ENCODE assay signal across 27 mouse cellular contexts in the genomic region with DNA sequence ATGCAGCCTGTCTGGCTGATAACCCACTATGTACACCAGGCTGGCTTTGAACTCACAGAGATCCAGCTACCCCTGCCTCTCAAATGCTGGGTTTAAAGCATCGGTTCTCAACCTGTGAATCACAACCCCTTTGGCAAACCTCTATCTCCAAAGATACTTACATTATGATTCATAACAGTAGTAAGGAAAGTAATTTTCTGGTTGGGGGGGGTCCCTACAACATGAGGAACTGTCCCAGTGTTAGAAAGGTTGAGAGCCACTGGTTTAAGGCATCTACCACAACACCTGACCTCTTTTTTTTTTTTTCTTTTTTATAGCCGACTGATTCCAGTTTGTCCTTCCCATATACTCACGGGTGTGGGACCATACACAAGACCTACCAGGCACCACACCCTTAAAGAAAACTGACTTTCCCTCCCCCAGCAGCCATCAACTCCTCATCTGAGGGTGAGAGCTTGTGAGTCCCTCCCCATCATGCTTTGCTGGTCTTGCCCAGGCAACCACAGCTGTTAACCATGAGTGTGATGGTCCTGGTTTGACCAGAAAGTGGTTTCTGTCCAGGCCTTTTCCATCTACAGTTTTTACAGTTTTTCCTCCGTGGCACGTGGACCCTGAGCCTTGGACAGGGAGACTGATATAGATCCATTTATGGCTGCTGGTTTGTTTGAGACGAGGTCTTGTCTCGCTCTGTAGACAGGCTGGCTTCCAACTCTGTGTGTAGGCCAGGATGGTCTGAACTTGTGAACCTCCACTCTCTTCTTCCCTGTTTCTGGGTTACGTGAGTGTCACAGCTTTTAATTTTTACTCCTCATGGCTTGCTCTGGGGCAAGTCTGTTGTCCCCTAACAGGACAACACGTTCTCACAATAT. TPM values are rescaled to one million over a fixed set of nuclear protein-coding genes. Genes with fewer than 3 reads are reported as not detected.
"Had no signal": no experiment of that assay in that cellular context is flagged by ENCODE, and none has a peak within 500 bp of the region (broad histone marks: within the 10 kb centered on the region; RNA-seq: fewer than 3 reads in every experiment).

No protein-coding gene starts in this region.

- ATAC-seq: liver, postnatal 0 days; lung, postnatal 0 days; midbrain, embryonic 16.5 days had no signal

- H3K4me2 ChIP-seq: lung, embryonic 15.5 days; midbrain, embryonic 12.5 days; neural tube, embryonic 13.5 days; neural tube, embryonic 15.5 days; stomach, embryonic 15.5 days had no signal

- H3K9ac ChIP-seq: liver, postnatal 0 days; lung, embryonic 15.5 days; midbrain, embryonic 12.5 days; neural tube, embryonic 13.5 days; neural tube, embryonic 15.5 days; stomach, embryonic 15.5 days had no signal

- H3K4me3 ChIP-seq: lung, embryonic 15.5 days; midbrain, embryonic 10.5 days; midbrain, embryonic 12.5 days; myocyte; neural tube, embryonic 13.5 days; neural tube, embryonic 15.5 days; stomach, embryonic 15.5 days had no signal

- H3K27ac ChIP-seq: lung, embryonic 15.5 days; macrophage; midbrain, embryonic 10.5 days; midbrain, embryonic 12.5 days; neural tube, embryonic 13.5 days; neural tube, embryonic 15.5 days; stomach, embryonic 15.5 days; stomach, postnatal 0 days had no signal

- H3K9me3 ChIP-seq: lung, embryonic 15.5 days; midbrain, embryonic 10.5 days; midbrain, embryonic 12.5 days; neural tube, embryonic 13.5 days; neural tube, embryonic 15.5 days; stomach, embryonic 15.5 days had no signal

- DNase-seq: liver, postnatal 0 days; lung, adult 2 months; lung, postnatal 14 days; lung, postnatal 36 days; midbrain, embryonic 14.5 days; retina, postnatal 1 day; right cerebral cortex, adult 18-20 months; right cerebral cortex, postnatal 25 days; right cerebral cortex, postnatal 4 days; thymus, adult 2 months; thymus, postnatal 25 days; thymus, postnatal 4 days had no signal

- H3K36me3 ChIP-seq: lung, embryonic 15.5 days; midbrain, embryonic 10.5 days; midbrain, embryonic 12.5 days; neural tube, embryonic 13.5 days; neural tube, embryonic 15.5 days; stomach, embryonic 15.5 days had no signal

- H3K27me3 ChIP-seq: lung, embryonic 15.5 days; midbrain, embryonic 12.5 days; neural tube, embryonic 13.5 days; neural tube, embryonic 15.5 days; stomach, embryonic 15.5 days had no signal

- H3K4me1 ChIP-seq: lung, embryonic 15.5 days; midbrain, embryonic 12.5 days; neural tube, embryonic 13.5 days; neural tube, embryonic 15.5 days; stomach, embryonic 15.5 days had no signal

RNA-seq across cellular contexts. Expression of a gene that starts 44.4 kb away (rescaled TPM):
- total RNA-seq: megakaryocyte-erythroid progenitor cell, adult 5-6 weeks had no signal
- polyA plus RNA-seq: macrophage; testis, adult 2 months had no signal

RNA-seq across cellular contexts. Expression of a gene that starts 46.5 kb away (rescaled TPM):
- total RNA-seq: megakaryocyte progenitor cell, adult 5-6 weeks; megakaryocyte-erythroid progenitor cell, adult 5-6 weeks had no signal
- polyA plus RNA-seq: liver, postnatal 0 days; macrophage; midbrain, embryonic 10.5 days; midbrain, embryonic 12.5 days; neural tube, embryonic 11.5 days; testis, adult 2 months had no signal
